Mouse (Mus musculus) myocyte (in vitro differentiated cells): ENCODE measurements around the gene Ano8. TPM values are rescaled to one million over a fixed set of nuclear protein-coding genes. Genes with fewer than 3 reads are reported as not detected.
"Not testable (repeated sequence)": the region's sequence is repeated elsewhere in the genome, so short reads cannot be mapped to it uniquely, and the experiment has no call there.

Experiments
- H3K27me3 ChIP-seq: one replicate; pipeline ENCODE4 v1.6.1; 2011; ENCODE audit not compliant: control insufficient read depth, insufficient read depth, insufficient read length
- H3K36me3 ChIP-seq: one replicate; pipeline ENCODE4 v1.6.1; 2011; ENCODE audit not compliant: control insufficient read depth, insufficient read depth
- H3K4me2 ChIP-seq: one replicate; pipeline ENCODE4 v1.6.1; 2011; ENCODE audit warnings: low read depth, control low read depth
- H3K4me3 ChIP-seq: one replicate; pipeline ENCODE4 v1.5.1; 2011; ENCODE audit warnings: mild to moderate bottlenecking, control low read depth, moderate library complexity
- H3K79me2 ChIP-seq: one replicate; pipeline ENCODE4 v1.6.1; 2011; ENCODE audit not compliant: control insufficient read depth, insufficient read depth
- H3ac ChIP-seq: one replicate; pipeline ENCODE4 v1.6.1; 2011; ENCODE audit not compliant: control insufficient read depth, insufficient read length
- CEBPB ChIP-seq: IDR thresholded peaks from 2 replicates; pipeline ENCODE4 v1.6.1; 2011; ENCODE audit warnings: mild to moderate bottlenecking, moderate library complexity; ENCODE audit not compliant: poor library complexity, insufficient read depth, severe bottlenecking
- E2F4 ChIP-seq: IDR thresholded peaks from one replicate; pipeline ENCODE4 v1.6.1; 2011; ENCODE audit warnings: mild to moderate bottlenecking, control low read depth, moderate library complexity; ENCODE audit not compliant: insufficient read depth
- MAX ChIP-seq: IDR thresholded peaks from one replicate; pipeline ENCODE4 v1.6.1; 2011; ENCODE audit warnings: low read depth, mild to moderate bottlenecking, control low read depth
- MYOD1 ChIP-seq, 3 experiments: IDR thresholded peaks; one replicate each; pipeline ENCODE4 v1.6.1; 2011; ENCODE audit warnings: control low read depth in 2 of 3, low read depth in 2 of 3, mild to moderate bottlenecking in 2 of 3, moderate library complexity in 1 of 3; ENCODE audit not compliant: insufficient read length in 2 of 3, control insufficient read depth in 1 of 3
- MYOG ChIP-seq, 3 experiments: IDR thresholded peaks; one replicate each; pipeline ENCODE4 v1.6.1; 2011; ENCODE audit warnings: control low read depth in 2 of 3, low read depth in 2 of 3, mild to moderate bottlenecking in 2 of 3; ENCODE audit not compliant: insufficient read length in 2 of 3, control insufficient read depth in 1 of 3, insufficient read depth in 1 of 3
- POLR2A ChIP-seq: IDR thresholded peaks from one replicate; pipeline ENCODE4 v1.6.1; 2011; ENCODE audit warnings: low read depth, mild to moderate bottlenecking, control low read depth, moderate library complexity; ENCODE audit not compliant: insufficient read length
- POLR2AphosphoS2 ChIP-seq: IDR thresholded peaks from one replicate; pipeline ENCODE4 v1.6.1; 2011; ENCODE audit warnings: low read depth, control low read depth; ENCODE audit not compliant: insufficient read length
- REST ChIP-seq: IDR thresholded peaks from one replicate; pipeline ENCODE4 v1.6.1; 2011; ENCODE audit warnings: mild to moderate bottlenecking, control low read depth, moderate library complexity; ENCODE audit not compliant: insufficient read depth, insufficient read length
- SRF ChIP-seq: IDR thresholded peaks from one replicate; pipeline ENCODE4 v1.6.1; 2011; ENCODE audit warnings: low read depth; ENCODE audit not compliant: control insufficient read depth, insufficient read length
- TCF12 ChIP-seq: IDR thresholded peaks from one replicate; pipeline ENCODE4 v1.6.1; 2011; ENCODE audit warnings: mild to moderate bottlenecking, control low read depth; ENCODE audit not compliant: poor library complexity, insufficient read depth, severe bottlenecking
- TCF3 ChIP-seq: IDR thresholded peaks from one replicate; pipeline ENCODE4 v1.6.1; 2011; ENCODE audit warnings: low read depth, control low read depth; ENCODE audit not compliant: insufficient read length
- USF1 ChIP-seq: IDR thresholded peaks from one replicate; pipeline ENCODE4 v1.6.1; 2011; ENCODE audit warnings: low read depth, mild to moderate bottlenecking, control low read depth, moderate library complexity
- polyA plus RNA-seq: library from polyadenylated mRNA; unstranded; fragments of >200 nt; fragmentation: generic; extraction: Trizol; gene quantifications from one replicate; pipeline ENCODE4 v1.2.1, GENCODE M21; 2012; ENCODE audit warnings: missing spikeins

Ano8 gene
- polyA plus RNA-seq, 1 experiment, result 27.5 TPM

GRCm38 (mm10) chr8:71527162-71527870 is 41.6 kb upstream of the Ano8 start:
- TF ChIP-seq REST, result no peak
- no peak for TF ChIP-seq POLR2A
- no peak for TF ChIP-seq USF1
- no peak for TF ChIP-seq POLR2AphosphoS2
- TF ChIP-seq MYOG (IDR thresholded peaks at IDR 0.05; ENCODE audit: control insufficient read depth in 1 of 3, insufficient read depth in 1 of 3, insufficient read length in 2 of 3, low read depth in 2 of 3), result no peak
- no peak for TF ChIP-seq CEBPB
- TF ChIP-seq SRF, result no peak
- TF ChIP-seq MYOD1 (IDR thresholded peaks at IDR 0.05; ENCODE audit: control insufficient read depth in 1 of 3, insufficient read length in 2 of 3, low read depth in 2 of 3), result no peak
- TF ChIP-seq TCF3, result no peak
- TF ChIP-seq E2F4, result no peak
- no peak for TF ChIP-seq MAX
- no peak for TF ChIP-seq TCF12
- H3ac ChIP-seq, result no peak overlapping the region
- H3K4me2 ChIP-seq, result no peak overlapping the region
- no peaks in the 10 kb centered on the region for H3K36me3 ChIP-seq
- H3K27me3 ChIP-seq, result peaks cover 8% of the 10 kb centered on the region
- H3K4me3 ChIP-seq, result no peak overlapping the region
- H3K79me2 ChIP-seq, result no peaks in the 10 kb centered on the region

GRCm38 (mm10) chr8:71526272-71526671 is 40.5 kb upstream of the Ano8 start:
- H3K36me3 ChIP-seq, result no peaks in the 10 kb centered on the region
- no peak overlapping the region for H3K4me2 ChIP-seq
- no peak overlapping the region for H3ac ChIP-seq
- no peak for TF ChIP-seq MAX
- no peak overlapping the region for H3K4me3 ChIP-seq
- no peaks in the 10 kb centered on the region for H3K79me2 ChIP-seq
- H3K27me3 ChIP-seq, result peaks cover 8% of the 10 kb centered on the region

- peaks cover 8% of the 10 kb centered on the region for H3K27me3 ChIP-seq
- H3K4me3 ChIP-seq, result no peak within 1 kb of the TSS
- H3K4me2 ChIP-seq, result no peak within 1 kb of the TSS
- no peaks in the 10 kb centered on the region for H3K79me2 ChIP-seq
- no peaks in the 10 kb centered on the region for H3K36me3 ChIP-seq
- TF ChIP-seq MAX, result no peak
- no peak for TF ChIP-seq TCF3
- TF ChIP-seq E2F4, result no peak
- no peak for TF ChIP-seq TCF12
- no peak for TF ChIP-seq SRF
- no peak for TF ChIP-seq POLR2AphosphoS2
- no peak for TF ChIP-seq MYOG (IDR thresholded peaks at IDR 0.05; ENCODE audit: control insufficient read depth in 1 of 3, insufficient read depth in 1 of 3, insufficient read length in 2 of 3, low read depth in 2 of 3)
- TF ChIP-seq REST, result no peak
- no peak for TF ChIP-seq POLR2A
- TF ChIP-seq CEBPB, result no peak
- TF ChIP-seq USF1, result no peak
- no peak for TF ChIP-seq MYOD1 (IDR thresholded peaks at IDR 0.05; ENCODE audit: control insufficient read depth in 1 of 3, insufficient read length in 2 of 3, low read depth in 2 of 3)
- no peak within 1 kb of the TSS for H3ac ChIP-seq
Measured at GRCm38 (mm10) chr8:71525226-71526050, 39.7 kb upstream of the Ano8 start, which contains the start of gene Ccdc194. TSS of gene Ccdc194 (minus strand) at chr8:71525711.

GRCm38 (mm10) chr8:71521634-71522033 is 35.9 kb upstream of the Ano8 start:
- H3K27me3 ChIP-seq, result peaks cover 8% of the 10 kb centered on the region
- H3K79me2 ChIP-seq, result no peaks in the 10 kb centered on the region
- H3K4me3 ChIP-seq, result peak overlapping the region; percentile 4
- peak overlapping the region; percentile 76 for H3K4me2 ChIP-seq
- H3K36me3 ChIP-seq, result no peaks in the 10 kb centered on the region
- TF ChIP-seq POLR2AphosphoS2, result no peak
- no peak for TF ChIP-seq MAX
- TF ChIP-seq SRF, result no peak
- TF ChIP-seq POLR2A, result no peak
- TF ChIP-seq MYOG (IDR thresholded peaks at IDR 0.05; ENCODE audit: control insufficient read depth in 1 of 3, insufficient read depth in 1 of 3, insufficient read length in 2 of 3, low read depth in 2 of 3), result peak; percentile 38 to 87 (median 83)
- TF ChIP-seq MYOD1 (IDR thresholded peaks at IDR 0.05; ENCODE audit: control insufficient read depth in 1 of 3, insufficient read length in 2 of 3, low read depth in 2 of 3), result peak; percentile 84 to 98 (median 98)
- TF ChIP-seq CEBPB, result no peak
- TF ChIP-seq TCF3, result peak; percentile 59
- peak; percentile 79 for TF ChIP-seq USF1
- peak; percentile 28 for TF ChIP-seq TCF12
- no peak for TF ChIP-seq REST
- no peak for TF ChIP-seq E2F4
- no peak overlapping the region for H3ac ChIP-seq

- H3K4me3 ChIP-seq, H3ac ChIP-seq, H3K79me2 ChIP-seq, H3K4me2 ChIP-seq, H3K36me3 ChIP-seq, H3K27me3 ChIP-seq: not testable (repeated sequence)
Measured at GRCm38 (mm10) chr8:71519037-71519825, 33.5 kb upstream of the Ano8 start.
